Comparison of ENCODE assay signal across 8 mouse cellular contexts in the genomic region with DNA sequence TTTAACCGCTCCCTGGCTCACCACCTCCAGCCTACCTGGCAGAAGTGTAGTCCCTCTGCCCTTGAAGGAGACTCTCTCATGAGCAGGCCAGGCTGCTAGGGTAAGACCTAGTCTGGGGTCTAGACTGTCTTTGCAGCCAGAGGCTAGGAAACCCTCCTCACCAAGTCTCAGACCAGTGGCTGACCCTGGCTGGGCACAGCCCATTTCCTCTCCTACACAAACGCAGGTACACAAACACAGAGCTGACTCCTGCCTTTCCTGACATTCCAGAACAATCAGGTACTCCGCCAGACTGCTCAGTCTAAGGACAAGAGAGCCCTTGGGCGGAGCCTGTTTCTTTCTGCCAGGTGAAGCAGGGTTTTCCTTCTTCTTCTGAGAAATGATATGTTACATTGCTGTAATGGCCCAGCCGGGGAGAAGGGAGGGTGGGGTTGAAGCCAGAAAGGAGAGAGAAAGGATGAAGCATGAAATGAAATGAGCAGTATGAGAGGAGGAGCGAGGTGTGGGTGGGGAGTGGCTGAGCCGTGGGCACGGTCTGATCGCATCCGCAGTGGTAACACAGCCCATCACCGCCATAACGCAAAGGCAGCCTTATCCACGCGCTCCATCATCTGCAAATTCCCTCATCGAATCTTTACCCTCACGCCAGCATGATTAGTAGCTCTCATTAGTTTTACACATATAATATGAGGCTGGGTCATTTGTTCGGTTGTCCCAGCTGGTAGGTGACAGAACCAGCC. TPM values are rescaled to one million over a fixed set of nuclear protein-coding genes. Genes with fewer than 3 reads are reported as not detected.
A peak's percentile ranks its signal among the peaks of the same experiment; 100 is the strongest.
DNase-seq lines count a peak whose midpoint lies in the region; ATAC-seq and TF ChIP-seq lines count a peak whose summit lies in the region.

No protein-coding gene starts in this region.

- H3ac ChIP-seq in myocyte (ENCODE audit: control insufficient read depth, insufficient read length), result no peak overlapping the region

- no peak for TF ChIP-seq CTCF in intestine, postnatal 0 days (IDR thresholded peaks at IDR 0.05; ENCODE audit: low read depth)
- no peak for TF ChIP-seq CTCF in kidney, postnatal 0 days (IDR thresholded peaks at IDR 0.05; ENCODE audit: low read depth)

- no peak overlapping the region for H3K4me2 ChIP-seq in intestine, embryonic 14.5 days (ENCODE audit: low read length)
- H3K4me2 ChIP-seq in intestine, postnatal 0 days (replicated peaks; ENCODE audit: low read depth), result no peak overlapping the region
- no peak overlapping the region for H3K4me2 ChIP-seq in embryonic facial prominence, embryonic 11.5 days (ENCODE audit: low read depth, low read length)
- peak overlapping the region; percentile 15; the same call in 1 of the 2 replicates for H3K4me2 ChIP-seq in kidney, postnatal 0 days (ENCODE audit: low read length)
- no peak overlapping the region for H3K4me2 ChIP-seq in myocyte (ENCODE audit: low read depth)

- 72% methylated on average over 17 of the region's 17 CpGs for WGBS in intestine, embryonic 14.5 days
- WGBS in intestine, postnatal 0 days, result 66% methylated on average over 17 of the region's 17 CpGs
- 82% methylated on average over 17 of the region's 17 CpGs for WGBS in embryonic facial prominence, embryonic 11.5 days
- 63% methylated on average over 17 of the region's 17 CpGs for WGBS in kidney, postnatal 0 days

- no peak overlapping the region for H3K9ac ChIP-seq in intestine, embryonic 14.5 days (ENCODE audit: low read length)
- no peak overlapping the region for H3K9ac ChIP-seq in intestine, postnatal 0 days (ENCODE audit: low read depth, low read length)
- H3K9ac ChIP-seq in embryonic facial prominence, embryonic 11.5 days (replicated peaks; ENCODE audit: low read length), result no peak overlapping the region
- H3K9ac ChIP-seq in kidney, postnatal 0 days (ENCODE audit: low read depth, low read length), result no peak overlapping the region

- peaks cover 11% of the 10 kb centered on the region; the same call in 1 of the 2 replicates for H3K4me1 ChIP-seq in intestine, embryonic 14.5 days (replicated peaks; ENCODE audit: control insufficient read depth, insufficient read depth, low read length)
- H3K4me1 ChIP-seq in intestine, postnatal 0 days (replicated peaks; ENCODE audit: control insufficient read depth, insufficient read depth, low read length), result 0 out of 2 replicates have a peak, but pooled peaks cover 3% of the 10 kb centered on the region
- H3K4me1 ChIP-seq in embryonic facial prominence, embryonic 11.5 days (ENCODE audit: control insufficient read depth, insufficient read depth, low read length), result peaks cover 4% of the 10 kb centered on the region
- H3K4me1 ChIP-seq in kidney, postnatal 0 days (replicated peaks; ENCODE audit: insufficient read depth, low read length), result peaks cover 12% of the 10 kb centered on the region

- H3K9me3 ChIP-seq in intestine, embryonic 14.5 days (ENCODE audit: control insufficient read depth, low read length), result no peaks in the 10 kb centered on the region
- H3K9me3 ChIP-seq in intestine, postnatal 0 days (ENCODE audit: control insufficient read depth), result no peaks in the 10 kb centered on the region
- no peaks in the 10 kb centered on the region for H3K9me3 ChIP-seq in embryonic facial prominence, embryonic 11.5 days (replicated peaks; ENCODE audit: control insufficient read depth, low read length)
- H3K9me3 ChIP-seq in kidney, postnatal 0 days (replicated peaks; ENCODE audit: low read length), result no peaks in the 10 kb centered on the region

- no peak for TF ChIP-seq POLR2A in myocyte (IDR thresholded peaks at IDR 0.05; ENCODE audit: insufficient read length, low read depth)

- no peak for DNase-seq in intestine, embryonic 14.5 days (ENCODE audit: low spot score)
- no peak for DNase-seq in embryonic facial prominence, embryonic 11.5 days (ENCODE audit: low spot score)
- DNase-seq in kidney, postnatal 0 days (ENCODE audit: low spot score), result no peak
- DNase-seq in thymus, postnatal 36 days, result no peak
- no peak for DNase-seq in left cerebral cortex, adult 9 months (ENCODE audit: low spot score in 2 of 2)
- DNase-seq in retina, embryonic 14.5 days (ENCODE audit: low spot score), result no peak

- ATAC-seq in intestine, embryonic 14.5 days (replicated peaks; ENCODE audit: low FRiP score, low TSS enrichment, low read depth), result no peak
- no peak for ATAC-seq in intestine, postnatal 0 days
- ATAC-seq in embryonic facial prominence, embryonic 11.5 days (replicated peaks; ENCODE audit: insufficient number of reproducible peaks, low FRiP score, low TSS enrichment, low read depth), result no peak
- ATAC-seq in kidney, postnatal 0 days (replicated peaks; ENCODE audit: low FRiP score, low read depth), result no peak; the same call in 1 of the 2 replicates

- H3K27ac ChIP-seq in intestine, embryonic 14.5 days (ENCODE audit: low read depth), result 0 out of 2 replicates have a peak overlapping the region, but pooled peaks have one; percentile 14
- H3K27ac ChIP-seq in intestine, postnatal 0 days (ENCODE audit: low read depth, low read length), result no peak overlapping the region
- 0 out of 2 replicates have a peak overlapping the region, but pooled peaks have one; percentile 4 for H3K27ac ChIP-seq in embryonic facial prominence, embryonic 11.5 days (replicated peaks; ENCODE audit: low read depth, low read length)
- H3K27ac ChIP-seq in kidney, postnatal 0 days, result peak overlapping the region; percentile 68

- no peak overlapping the region for H3K4me3 ChIP-seq in intestine, embryonic 14.5 days (ENCODE audit: low read depth, low read length)
- no peak overlapping the region for H3K4me3 ChIP-seq in intestine, postnatal 0 days (ENCODE audit: low read depth, low read length)
- no peak overlapping the region for H3K4me3 ChIP-seq in embryonic facial prominence, embryonic 11.5 days (ENCODE audit: low read depth, low read length)
- no peak overlapping the region for H3K4me3 ChIP-seq in kidney, postnatal 0 days (replicated peaks; ENCODE audit: low read depth, low read length)
- no peak overlapping the region for H3K4me3 ChIP-seq in myocyte

- H3K27me3 ChIP-seq in intestine, embryonic 14.5 days (replicated peaks; ENCODE audit: control insufficient read depth, insufficient read depth, low read length), result no peaks in the 10 kb centered on the region
- H3K27me3 ChIP-seq in intestine, postnatal 0 days (replicated peaks; ENCODE audit: control insufficient read depth, insufficient read depth, low read length), result no peaks in the 10 kb centered on the region
- H3K27me3 ChIP-seq in embryonic facial prominence, embryonic 11.5 days (ENCODE audit: control insufficient read depth, insufficient read depth, low read length), result no peaks in the 10 kb centered on the region
- H3K27me3 ChIP-seq in kidney, postnatal 0 days (ENCODE audit: insufficient read depth, low read length), result no peaks in the 10 kb centered on the region
- H3K27me3 ChIP-seq in myocyte (ENCODE audit: control insufficient read depth, insufficient read depth, insufficient read length), result no peaks in the 10 kb centered on the region

- H3K36me3 ChIP-seq in intestine, embryonic 14.5 days (ENCODE audit: control insufficient read depth, insufficient read depth, low read length), result no peaks in the 10 kb centered on the region
- no peaks in the 10 kb centered on the region for H3K36me3 ChIP-seq in intestine, postnatal 0 days (ENCODE audit: control insufficient read depth, insufficient read depth)
- H3K36me3 ChIP-seq in embryonic facial prominence, embryonic 11.5 days (replicated peaks; ENCODE audit: control insufficient read depth, insufficient read depth, low read depth, low read length), result no peaks in the 10 kb centered on the region
- H3K36me3 ChIP-seq in kidney, postnatal 0 days (ENCODE audit: insufficient read depth, low read length), result no peaks in the 10 kb centered on the region
- H3K36me3 ChIP-seq in myocyte (ENCODE audit: control insufficient read depth, insufficient read depth), result no peaks in the 10 kb centered on the region

- H3K79me2 ChIP-seq in myocyte (ENCODE audit: control insufficient read depth, insufficient read depth), result no peaks in the 10 kb centered on the region

TF ChIP-seq in myocyte, 11 proteins besides CTCF, POLR2A, EP300 and RAD21:
- TF ChIP-seq REST (IDR thresholded peaks at IDR 0.05; ENCODE audit: insufficient read depth, insufficient read length) (no peak), POLR2AphosphoS2 (IDR thresholded peaks at IDR 0.05; ENCODE audit: insufficient read length, low read depth) (peak; percentile 67)

RNA-seq across cellular contexts. Expression of gene Cipc, which starts 27.7 kb away (rescaled TPM):
- polyA plus RNA-seq in intestine, embryonic 14.5 days (2014; fragmentation: Nextera tagmentation; extraction: Ambion mirVana), result 16.3 and 16.9 TPM in 2 replicates
- 3.2 and 3.8 TPM in 2 replicates for polyA plus RNA-seq in intestine, postnatal 0 days (2015; fragmentation: Nextera tagmentation; extraction: Ambion mirVana)
- polyA plus RNA-seq in embryonic facial prominence, embryonic 11.5 days (2014; fragmentation: Nextera tagmentation; extraction: Ambion mirVana), result 30.8 and 33.5 TPM in 2 replicates
- polyA plus RNA-seq in kidney, postnatal 0 days (2015; fragmentation: Nextera tagmentation; extraction: Ambion mirVana), result 14.8 and 16.1 TPM in 2 replicates
- polyA plus RNA-seq in myocyte (2012; fragmentation: generic; extraction: Trizol), result 14.7 TPM

RNA-seq across cellular contexts. Expression of gene Irf2bpl, which starts 34.6 kb away (rescaled TPM):
- 16.3 and 18.4 TPM in 2 replicates for polyA plus RNA-seq in intestine, embryonic 14.5 days (2014; fragmentation: Nextera tagmentation; extraction: Ambion mirVana)
- polyA plus RNA-seq in intestine, postnatal 0 days (2015; fragmentation: Nextera tagmentation; extraction: Ambion mirVana), result 10.0 and 10.7 TPM in 2 replicates
- polyA plus RNA-seq in embryonic facial prominence, embryonic 11.5 days (2014; fragmentation: Nextera tagmentation; extraction: Ambion mirVana), result 15.5 and 16.4 TPM in 2 replicates
- 52.1 and 57.9 TPM in 2 replicates for polyA plus RNA-seq in kidney, postnatal 0 days (2015; fragmentation: Nextera tagmentation; extraction: Ambion mirVana)
- polyA plus RNA-seq in myocyte (2012; fragmentation: generic; extraction: Trizol), result 59.1 TPM
